Mouse (Mus musculus) monocyte, adult 59 days (primary cell): Measurements from ENCODE around the gene A030005K14Rik. TPM values are rescaled to one million over a fixed set of nuclear protein-coding genes. Genes with fewer than 3 reads are reported as not detected.

Source experiments
- total RNA-seq, 2 experiments: library from RNA; stranded (reverse); gene quantifications; one replicate each; pipeline ENCODE4 v1.2.4; 2023

A030005K14Rik gene
- total RNA-seq = not detected

DNA sequence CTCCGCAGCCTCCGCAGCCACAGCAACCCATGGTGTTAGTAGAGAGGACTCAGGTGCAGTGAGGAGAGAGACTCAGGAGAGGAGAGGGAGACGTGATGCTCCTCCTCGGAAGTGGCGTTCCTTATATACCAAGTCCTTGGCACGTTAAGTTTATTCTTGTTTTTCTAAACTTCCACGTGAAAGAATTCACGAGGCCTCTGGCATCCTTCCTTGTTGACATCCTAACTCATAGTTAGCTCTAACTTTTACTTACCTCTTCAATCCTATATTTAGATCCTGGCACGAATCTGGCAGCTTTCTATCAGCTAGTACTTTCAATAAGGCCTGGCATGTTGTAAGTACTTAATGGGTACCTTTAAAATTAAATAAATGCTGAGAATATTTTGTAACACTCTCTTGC is at the start of gene A030005K14Rik:
TSS of gene A030005K14Rik (minus strand) at position 101 of the 400 bp plus-strand sequence.

DNA sequence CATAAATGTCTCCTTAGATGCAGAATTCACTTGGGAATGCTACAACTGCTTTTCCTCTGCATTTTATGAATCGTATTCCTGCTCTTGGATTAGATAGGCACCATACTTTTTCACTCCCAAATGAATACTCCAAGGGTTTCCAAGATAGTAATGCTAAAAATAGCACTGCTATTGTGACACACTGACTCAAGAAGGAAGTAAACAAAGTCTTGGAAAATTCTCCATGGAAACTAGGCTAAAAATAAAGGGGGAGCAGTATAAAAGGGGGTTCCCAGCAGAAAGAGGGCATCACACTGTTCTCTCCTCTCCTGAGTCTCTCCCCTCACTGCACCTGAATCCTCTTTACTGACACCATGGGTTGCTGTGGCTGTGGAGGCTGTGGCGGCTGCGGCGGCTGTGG is 1.5 kb upstream of the A030005K14Rik start, which contains the start of gene Krtap28-13:
TSS of gene Krtap28-13 (plus strand) at position 288 of the 400 bp plus-strand sequence.

GRCm38 (mm10) chr1:83044882-83045427 is 14.2 kb downstream of the A030005K14Rik start, which contains the start of gene Gm47969:
TSS of gene Gm47969 (plus strand) at chr1:83044932.

GRCm38 (mm10) chr1:83042380-83042779 is 16.8 kb downstream of the A030005K14Rik start, which contains the start of gene Krtap28-10:
TSS of gene Krtap28-10 (minus strand) at chr1:83042480.

DNA sequence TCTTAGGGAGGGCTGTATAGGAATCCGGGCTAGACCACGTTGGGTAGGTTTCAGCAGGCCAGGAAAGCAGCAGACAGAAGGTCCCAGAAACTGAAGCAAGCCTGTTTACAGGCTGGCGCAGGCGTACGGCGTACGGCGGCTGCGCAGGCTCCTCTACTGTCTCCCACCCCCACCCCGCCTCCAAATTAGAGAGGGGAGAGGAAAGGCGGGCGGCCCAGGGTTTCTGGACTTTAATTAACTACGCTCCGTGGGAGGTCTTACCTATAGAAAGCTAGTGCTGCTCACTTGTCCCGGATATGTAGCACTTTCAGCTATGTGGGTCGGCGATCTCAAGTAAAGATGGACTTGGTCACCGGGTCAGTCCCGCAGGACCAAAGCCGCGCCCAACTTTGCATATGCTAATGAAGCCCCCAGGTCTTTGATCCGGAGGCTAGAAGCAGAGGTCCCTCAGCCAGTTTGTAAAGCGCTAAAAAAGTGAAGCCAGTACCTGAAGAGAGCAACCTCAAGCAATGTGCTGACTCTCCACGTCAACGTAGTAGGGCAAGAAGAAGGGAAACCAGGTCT is 21.0 kb downstream of the A030005K14Rik start, which contains the start of gene Slc19a3:
TSS of gene Slc19a3 (minus strand) at position 340 of the 564 bp plus-strand sequence.

Other genes starting within 250 kb of the A030005K14Rik start
- 10 to 100 TPM; 50.7 to 57.1 TPM for gene Agfg1, start 219.9 kb downstream of the A030005K14Rik start, total RNA-seq
- under 1 TPM in 1 of 2 experiments, not detected in 1; 0.63 TPM for gene A030005L19Rik, start 146.1 kb downstream of the A030005K14Rik start, total RNA-seq
- gene A030014E15Rik, start 134.5 kb downstream of the A030005K14Rik start, total RNA-seq = not detected
- not detected for gene Gm6217, start 128.0 kb downstream of the A030005K14Rik start, total RNA-seq
- not detected for gene A030003K21Rik, start 116.0 kb downstream of the A030005K14Rik start, total RNA-seq
- not detected for gene Gm7544, start 103.4 kb downstream of the A030005K14Rik start, total RNA-seq
- gene Gm47955, start 99.1 kb downstream of the A030005K14Rik start, total RNA-seq = not detected
- gene Gm47959, start 58.8 kb downstream of the A030005K14Rik start, total RNA-seq = not detected
- gene Slc19a3, start 20.9 kb downstream of the A030005K14Rik start, total RNA-seq = not detected
- gene Krtap28-10, start 16.9 kb downstream of the A030005K14Rik start, total RNA-seq = not detected
- gene Gm47969, start 14.4 kb downstream of the A030005K14Rik start, total RNA-seq = not detected
- not detected for gene Krtap28-13, start 1.6 kb upstream of the A030005K14Rik start, total RNA-seq
- not detected for gene Ccl20, start 57.4 kb upstream of the A030005K14Rik start, total RNA-seq
- gene Daw1, start 100.4 kb upstream of the A030005K14Rik start, total RNA-seq = not detected